Mouse (Mus musculus): ENCODE data around the gene Crat. TPM values are rescaled to one million over a fixed set of nuclear protein-coding genes. Genes with fewer than 3 reads are reported as not detected.

Crat gene
- polyA plus RNA-seq, 1 experiment from 2014 or later: 30.9 TPM

DNA sequence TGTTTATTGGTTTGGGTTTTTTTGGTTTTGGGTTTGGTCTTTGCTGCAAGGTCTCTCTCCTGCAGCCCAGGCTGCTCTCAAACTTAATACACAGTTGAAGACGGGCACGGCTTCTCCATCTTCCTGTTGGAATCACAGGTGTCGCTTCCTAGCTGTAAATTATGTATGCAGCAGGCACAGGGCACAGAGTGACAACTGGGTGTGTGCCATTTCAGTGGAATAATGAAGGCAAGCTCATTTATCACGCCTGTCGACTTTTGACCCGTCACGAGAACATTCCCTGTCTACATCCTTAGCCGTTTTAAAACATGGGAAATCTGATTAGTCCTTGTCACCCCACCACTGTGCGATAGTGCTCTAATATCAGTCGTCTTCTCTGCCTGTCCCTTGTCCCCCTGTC, 55.0 kb downstream of the Crat start:
- Histone ChIP-seq H3K9me3 (replicated peaks) (no peaks in the 10 kb centered on the region), H3K4me3 (replicated peaks) (no peak overlapping the region), H3K4me1 (peaks cover 45% of the 10 kb centered on the region), H3K4me2 (no peak overlapping the region), H3K27me3 (no peaks in the 10 kb centered on the region), H3K27ac (no peak overlapping the region), H3K9ac (no peak overlapping the region), H3K36me3 (no peaks in the 10 kb centered on the region)
- WGBS: 55% methylated on average over 10 of the region's 10 CpGs
- no peak for ATAC-seq (replicated peaks; ENCODE audit: low FRiP score)

DNA sequence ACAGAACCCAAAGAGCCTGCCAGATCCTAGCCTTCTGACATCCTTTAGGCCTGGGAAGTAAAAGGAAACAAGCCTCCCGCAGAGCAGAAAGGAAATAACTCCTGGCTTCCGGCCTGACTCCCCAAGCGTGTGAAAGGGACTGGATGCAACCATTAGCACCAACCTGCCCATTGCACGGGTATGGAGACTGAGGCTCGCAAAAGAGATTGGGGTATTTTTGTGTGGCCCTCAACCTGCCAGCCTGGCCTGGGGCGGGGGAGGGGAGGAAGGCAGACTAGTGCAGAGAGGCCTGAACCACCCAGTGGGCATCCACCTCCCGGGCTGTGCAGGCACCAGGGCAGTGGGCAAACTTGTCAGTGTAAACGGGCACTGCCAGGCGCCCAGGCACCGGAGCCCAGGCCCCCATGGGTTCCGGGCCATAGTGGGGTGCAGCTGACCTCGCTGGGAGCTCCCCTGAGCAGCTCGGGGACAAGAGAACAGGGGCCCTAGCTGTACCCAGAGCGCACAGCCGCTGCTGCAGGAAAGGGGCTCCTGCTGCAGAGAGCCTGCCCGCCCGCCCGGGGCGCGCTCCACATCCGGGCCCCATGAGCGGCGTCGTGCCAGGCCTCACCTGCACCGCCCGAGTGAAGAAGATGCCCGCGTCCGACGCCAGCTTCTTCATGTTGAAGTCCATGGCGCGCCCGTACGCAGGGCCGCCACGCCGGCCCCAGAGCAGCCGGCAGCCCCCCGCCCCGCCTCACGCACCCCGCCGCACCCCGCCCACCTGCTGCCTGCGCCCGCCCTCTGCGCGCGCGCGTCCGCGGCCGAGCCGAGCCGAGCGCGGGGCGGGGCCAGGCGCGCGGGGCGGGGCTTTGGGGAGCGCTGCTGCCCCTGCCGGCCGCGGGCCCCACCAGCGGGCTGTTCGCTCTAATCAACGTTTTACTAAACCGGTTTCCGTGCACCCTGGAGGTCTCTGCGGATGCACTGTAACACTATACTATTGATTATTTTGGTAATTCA, 56.8 kb downstream of the Crat start, which contains the start of gene Sh3glb2:
Gene Sh3glb2, minus strand, starts transcription at position 805 of the 999 bp plus-strand sequence.
- H3K9me3 ChIP-seq (replicated peaks): no peaks in the 10 kb centered on the region
- peak; percentile 81 for ATAC-seq (replicated peaks; ENCODE audit: low FRiP score)
- WGBS: 2% methylated on average over 72 of the region's 73 CpGs
- H3K4me3 ChIP-seq (replicated peaks): peak within 1 kb of the TSS; percentile 85
- no peaks in the 10 kb centered on the region for H3K27me3 ChIP-seq
- peaks cover 37% of the 10 kb centered on the region for H3K4me1 ChIP-seq
- peaks cover 8% of the 10 kb centered on the region; the same call in 1 of the 2 replicates for H3K36me3 ChIP-seq
- peak within 1 kb of the TSS; percentile 90 for H3K4me2 ChIP-seq
- peak within 1 kb of the TSS; percentile 83 for H3K9ac ChIP-seq
- peak within 1 kb of the TSS; percentile 79 for H3K27ac ChIP-seq

DNA sequence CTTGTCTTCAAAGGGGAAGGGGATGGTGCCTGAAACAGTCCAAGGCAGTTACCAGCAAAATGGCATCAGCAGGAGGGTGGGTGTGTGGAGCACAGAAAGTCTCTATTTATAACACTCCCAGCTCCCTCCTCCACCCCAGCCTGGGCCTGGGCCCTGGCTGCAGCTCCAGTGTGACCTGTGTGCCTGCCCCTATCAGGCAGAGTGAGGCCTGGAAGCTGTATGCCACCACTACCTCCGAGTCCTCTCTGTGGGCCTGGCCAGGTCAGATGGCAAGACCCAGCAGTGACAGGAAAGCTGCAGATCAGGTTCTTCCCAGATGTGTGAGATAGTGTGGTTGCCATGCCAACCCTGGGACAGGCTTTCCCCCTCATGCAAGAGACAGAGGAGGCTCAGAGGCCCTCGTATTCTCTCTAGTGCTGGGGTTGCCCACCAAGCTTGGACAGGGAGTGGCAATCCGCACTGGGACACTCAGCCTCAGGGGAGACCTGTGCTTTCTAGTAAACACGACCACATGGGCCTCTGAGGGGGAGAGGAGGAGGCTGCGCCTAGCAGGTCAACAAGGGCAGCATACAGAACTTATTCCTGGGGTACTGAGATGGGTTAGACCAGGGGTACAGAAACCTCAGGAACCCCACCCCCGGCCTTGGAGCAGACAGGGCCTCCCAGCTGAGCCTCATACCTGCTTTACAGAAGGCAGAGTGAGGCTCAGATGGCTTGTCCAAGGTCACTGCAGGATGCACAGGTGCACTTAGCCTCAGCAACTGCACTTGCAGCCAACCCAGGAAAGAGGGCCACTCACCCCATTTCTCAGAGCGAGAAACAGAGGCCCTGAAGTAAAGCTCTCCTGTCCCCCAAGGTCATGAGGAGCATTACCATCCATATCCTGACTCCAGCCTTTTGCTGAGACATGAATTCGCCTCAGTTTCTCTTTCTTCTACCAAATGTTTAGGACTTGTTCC, 57.8 kb downstream of the Crat start:
- 42% methylated on average over 8 of the region's 8 CpGs for WGBS
- H3K4me1 ChIP-seq: peaks cover 37% of the 10 kb centered on the region
- H3K9ac ChIP-seq: peak overlapping the region; percentile 83

DNA sequence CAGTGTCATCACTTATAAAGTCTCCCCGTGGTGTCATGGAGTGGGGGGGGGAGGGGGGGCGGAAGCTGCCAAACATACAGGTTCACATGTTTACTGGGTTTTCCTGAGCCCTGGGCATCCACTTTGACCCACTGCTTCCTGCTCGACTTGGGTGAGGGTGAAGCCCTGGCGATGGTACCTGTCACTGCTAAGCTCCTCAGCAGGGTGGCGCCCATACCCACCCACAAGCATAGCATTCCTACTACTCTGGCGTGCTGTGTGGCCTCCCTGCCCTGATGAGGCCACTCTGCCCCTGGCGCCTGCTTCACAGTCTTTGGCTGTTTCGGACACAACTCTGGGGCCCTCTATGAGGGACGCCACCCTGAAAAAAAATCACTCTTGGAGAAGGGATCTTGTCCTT, 58.7 kb downstream of the Crat start:
- 0 out of 2 replicates have a peak overlapping the region, but pooled peaks have one; percentile 11 for H3K9ac ChIP-seq
- peaks cover 37% of the 10 kb centered on the region for H3K4me1 ChIP-seq
- no peak overlapping the region for H3K27ac ChIP-seq
- H3K27me3 ChIP-seq: no peaks in the 10 kb centered on the region
- no peak overlapping the region for H3K4me3 ChIP-seq (replicated peaks)
- WGBS: 65% methylated on average over 9 of the region's 9 CpGs
- peaks cover 26% of the 10 kb centered on the region for H3K36me3 ChIP-seq
- no peak for ATAC-seq (replicated peaks; ENCODE audit: low FRiP score)
- H3K4me2 ChIP-seq: no peak overlapping the region
- H3K9me3 ChIP-seq (replicated peaks): no peaks in the 10 kb centered on the region

More for the DNA sequence above, 57.8 kb downstream of the Crat start:
- no peak; the same call in 1 of the 2 replicates for ATAC-seq (replicated peaks; ENCODE audit: low FRiP score)
- Histone ChIP-seq H3K36me3 (peaks cover 18% of the 10 kb centered on the region), H3K4me3 (replicated peaks) (peak overlapping the region; percentile 85), H3K4me2 (peak overlapping the region; percentile 90), H3K9me3 (replicated peaks) (no peaks in the 10 kb centered on the region), H3K27ac (peak overlapping the region; percentile 79), H3K27me3 (no peaks in the 10 kb centered on the region)

DNA sequence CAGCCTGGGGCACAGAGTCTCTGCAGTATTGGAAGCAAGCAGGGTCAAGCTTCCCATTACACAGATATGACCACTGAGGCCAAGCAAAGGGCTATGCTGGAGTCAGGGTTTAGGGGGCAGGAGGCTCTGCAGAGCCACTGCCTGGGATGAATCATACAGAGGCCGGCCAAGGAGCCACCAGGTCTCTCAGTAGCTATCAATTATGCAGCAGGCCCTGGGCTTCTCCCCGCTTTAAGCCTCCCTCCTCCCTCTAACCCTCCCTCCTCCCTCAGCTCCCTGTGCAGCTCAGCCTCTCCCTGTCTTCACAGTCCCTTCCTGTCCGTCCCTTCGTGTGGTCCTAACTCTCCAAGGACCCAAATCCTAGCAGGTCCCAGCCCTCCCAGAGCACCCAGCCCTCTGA, 59.3 kb downstream of the Crat start:
- H3K9ac ChIP-seq: no peak overlapping the region
- no peak overlapping the region for H3K4me3 ChIP-seq (replicated peaks)
- H3K36me3 ChIP-seq: peaks cover 26% of the 10 kb centered on the region
- no peaks in the 10 kb centered on the region for H3K27me3 ChIP-seq
- H3K4me1 ChIP-seq: peaks cover 37% of the 10 kb centered on the region
- H3K27ac ChIP-seq: no peak overlapping the region
- 37% methylated on average over 4 of the region's 4 CpGs for WGBS
- no peak for ATAC-seq (replicated peaks; ENCODE audit: low FRiP score)
- no peak overlapping the region for H3K4me2 ChIP-seq
- H3K9me3 ChIP-seq (replicated peaks): no peaks in the 10 kb centered on the region

DNA sequence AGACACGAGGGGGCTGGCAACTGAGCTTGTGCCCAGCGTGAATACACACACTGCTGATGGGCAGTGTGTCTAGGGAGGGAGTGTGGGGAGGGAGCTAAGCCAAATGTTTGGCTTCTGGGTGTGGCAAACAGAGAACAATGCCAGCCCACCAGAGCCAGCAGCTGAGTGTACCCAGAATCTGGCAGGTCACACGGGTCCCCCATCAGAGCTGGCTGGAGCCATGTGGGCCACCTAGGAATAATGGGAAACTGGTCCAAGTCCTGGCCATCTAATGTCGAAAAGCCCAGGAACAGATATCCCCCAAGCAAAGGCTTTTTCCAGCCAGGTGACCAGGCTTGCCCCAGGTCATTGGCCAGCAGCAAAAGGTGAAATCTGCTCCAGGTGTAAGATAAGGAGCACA, 59.8 kb downstream of the Crat start:
- WGBS: 62% methylated on average over 4 of the region's 4 CpGs
- H3K27me3 ChIP-seq: no peaks in the 10 kb centered on the region
- no peak for ATAC-seq (replicated peaks; ENCODE audit: low FRiP score)

DNA sequence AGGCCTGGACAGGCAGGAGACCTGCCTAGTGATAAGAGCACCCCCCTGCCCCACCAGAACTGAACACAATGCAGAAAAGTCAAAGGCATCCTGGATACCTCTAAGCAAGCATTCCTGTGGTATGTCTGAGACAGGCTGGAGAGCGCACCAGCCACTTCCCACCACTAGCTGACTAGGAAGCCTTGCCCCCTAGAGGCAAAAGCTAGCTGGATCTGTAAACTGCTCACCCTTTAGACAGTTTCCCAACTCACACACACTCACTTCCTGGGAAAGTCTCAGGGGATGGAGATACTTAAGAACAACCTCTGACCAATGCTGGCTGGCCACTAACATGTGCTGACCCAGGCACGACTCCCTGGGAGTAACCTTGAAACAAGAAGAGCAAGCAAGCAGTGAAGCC, 64.5 kb downstream of the Crat start:
- no peak for ATAC-seq (replicated peaks; ENCODE audit: low FRiP score)
- no peaks in the 10 kb centered on the region for H3K9me3 ChIP-seq (replicated peaks)
- H3K36me3 ChIP-seq: peaks cover 73% of the 10 kb centered on the region
- H3K27ac ChIP-seq: no peak overlapping the region
- no peak overlapping the region for H3K9ac ChIP-seq
- 65% methylated on average over 2 of the region's 2 CpGs for WGBS
- no peak overlapping the region for H3K4me2 ChIP-seq
- no peak overlapping the region for H3K4me3 ChIP-seq (replicated peaks)
- peaks cover 7% of the 10 kb centered on the region for H3K4me1 ChIP-seq
- no peaks in the 10 kb centered on the region for H3K27me3 ChIP-seq

More for the DNA sequence above, 59.8 kb downstream of the Crat start:
- H3K36me3 ChIP-seq: peaks cover 27% of the 10 kb centered on the region
- H3K9me3 ChIP-seq (replicated peaks): no peaks in the 10 kb centered on the region
- no peak overlapping the region for H3K9ac ChIP-seq
- H3K4me2 ChIP-seq: no peak overlapping the region
- H3K27ac ChIP-seq: no peak overlapping the region
- H3K4me1 ChIP-seq: peaks cover 37% of the 10 kb centered on the region
- no peak overlapping the region for H3K4me3 ChIP-seq (replicated peaks)

Small RNA genes within 50 kb of the gene (microRNA-seq; reads per million reads assigned to microRNA genes)
- not detected for gene Gm47292

Other genes with a start within 250 kb of the Crat start
- gene Endog, start 244.3 kb downstream of the Crat start, polyA plus RNA-seq (2015; fragmentation: Nextera tagmentation; extraction: Ambion mirVana): 19.8 and 20.8 TPM in 2 replicates
- 76.3 and 83.0 TPM in 2 replicates for gene Spout1, start 237.4 kb downstream of the Crat start, polyA plus RNA-seq (2015; fragmentation: Nextera tagmentation; extraction: Ambion mirVana)
- 9.8 and 10.8 TPM in 2 replicates for gene Kyat1, start 210.0 kb downstream of the Crat start, polyA plus RNA-seq (2015; fragmentation: Nextera tagmentation; extraction: Ambion mirVana)
- 40.1 and 41.7 TPM in 2 replicates for gene Lrrc8a, start 178.1 kb downstream of the Crat start, polyA plus RNA-seq (2015; fragmentation: Nextera tagmentation; extraction: Ambion mirVana)
- gene Gm28035, start 175.2 kb downstream of the Crat start, polyA plus RNA-seq (2015; fragmentation: Nextera tagmentation; extraction: Ambion mirVana): 0.26 and 0.33 TPM in 2 replicates
- 11.5 and 13.3 TPM in 2 replicates for gene Phyhd1, start 149.6 kb downstream of the Crat start, polyA plus RNA-seq (2015; fragmentation: Nextera tagmentation; extraction: Ambion mirVana)
- gene Gm28038, start 134.8 kb downstream of the Crat start, polyA plus RNA-seq (2015; fragmentation: Nextera tagmentation; extraction: Ambion mirVana): not detected in 2 replicates
- gene Dolk, start 129.5 kb downstream of the Crat start, polyA plus RNA-seq (2015; fragmentation: Nextera tagmentation; extraction: Ambion mirVana): 32.9 and 34.0 TPM in 2 replicates
- gene Nup188, start 129.4 kb downstream of the Crat start, polyA plus RNA-seq (2015; fragmentation: Nextera tagmentation; extraction: Ambion mirVana): 35.5 and 42.1 TPM in 2 replicates
- 74.2 and 87.7 TPM in 2 replicates for gene Sh3glb2, start 56.5 kb downstream of the Crat start, polyA plus RNA-seq (2015; fragmentation: Nextera tagmentation; extraction: Ambion mirVana)
- gene Miga2, start 51.6 kb downstream of the Crat start, polyA plus RNA-seq (2015; fragmentation: Nextera tagmentation; extraction: Ambion mirVana): 26.4 and 28.8 TPM in 2 replicates
- 36.9 and 37.7 TPM in 2 replicates for gene Dolpp1, start 23.6 kb downstream of the Crat start, polyA plus RNA-seq (2015; fragmentation: Nextera tagmentation; extraction: Ambion mirVana)
- gene Ptpa, start 226 bp upstream of the Crat start, polyA plus RNA-seq (2015; fragmentation: Nextera tagmentation; extraction: Ambion mirVana): 162 and 175 TPM in 2 replicates
- gene Ier5l, start 58.4 kb upstream of the Crat start, polyA plus RNA-seq (2015; fragmentation: Nextera tagmentation; extraction: Ambion mirVana): 3.3 and 3.5 TPM in 2 replicates
- 1.2 and 1.8 TPM in 2 replicates for gene Cstad, start 179.2 kb upstream of the Crat start, polyA plus RNA-seq (2015; fragmentation: Nextera tagmentation; extraction: Ambion mirVana)